Mouse (Mus musculus) embryonic facial prominence, embryonic 13.5 days (tissue): ENCODE measurements around the gene Ccnj. TPM values are rescaled to one million over a fixed set of nuclear protein-coding genes. Genes with fewer than 3 reads are reported as not detected.

Experiments
- ATAC-seq: fragments of 200-750 bp; cut with Nextera tagmentation; 2 replicates; pipeline ENCODE4 v1.8.0; 2017; ENCODE audit warnings: low read depth; ENCODE audit not compliant: insufficient number of reproducible peaks, insufficient read depth, low FRiP score, low TSS enrichment
- H3K27ac ChIP-seq: fragments of 300-500 bp; sonication (generic); 2 replicates; pipeline ENCODE4 v1.5.1; 2015; ENCODE audit warnings: moderate library complexity, mild to moderate bottlenecking, inconsistent platforms
- H3K27me3 ChIP-seq: fragments of 300-500 bp; sonication (generic); 2 replicates; pipeline ENCODE4 v1.6.1; 2015; ENCODE audit warnings: mild to moderate bottlenecking, inconsistent platforms
- H3K36me3 ChIP-seq: fragments of 300-500 bp; sonication (generic); 2 replicates; pipeline ENCODE4 v1.6.1; 2015; ENCODE audit warnings: mild to moderate bottlenecking, inconsistent platforms
- H3K4me1 ChIP-seq: fragments of 300-500 bp; sonication (generic); 2 replicates; pipeline ENCODE4 v1.6.1; 2015; ENCODE audit warnings: inconsistent platforms
- H3K4me2 ChIP-seq: fragments of 300-500 bp; sonication (generic); 2 replicates; pipeline ENCODE4 v1.6.1; 2015; ENCODE audit warnings: moderate library complexity, mild to moderate bottlenecking, inconsistent platforms
- H3K4me3 ChIP-seq: fragments of 300-500 bp; sonication (generic); 2 replicates; pipeline ENCODE4 v1.5.1; 2015; ENCODE audit warnings: mild to moderate bottlenecking, inconsistent platforms
- H3K9ac ChIP-seq: fragments of 300-500 bp; sonication (generic); 2 replicates; pipeline ENCODE4 v1.6.1; 2015; ENCODE audit warnings: mild to moderate bottlenecking, inconsistent platforms
- H3K9me3 ChIP-seq: fragments of 300-500 bp; sonication (generic); 2 replicates; pipeline ENCODE4 v1.6.1; 2016; ENCODE audit warnings: inconsistent platforms
- WGBS: fragments of 180-500 bp; shearing (Covaris S2); methylation state at CpG from one replicate; pipeline ENCODE4 v1.1.7; 2015; ENCODE audit warnings: mixed read lengths; 5-methylcytosine and 5-hydroxymethylcytosine counted together
- polyA plus RNA-seq: library from polyadenylated mRNA; unstranded; fragments of >200 nt; fragmentation: Nextera tagmentation; extraction: Ambion mirVana; gene quantifications from 2 replicates; pipeline ENCODE4 v1.2.1, GENCODE M21; 2015

Ccnj gene
- 14.4 and 18.4 TPM in 2 replicates for polyA plus RNA-seq

DNA sequence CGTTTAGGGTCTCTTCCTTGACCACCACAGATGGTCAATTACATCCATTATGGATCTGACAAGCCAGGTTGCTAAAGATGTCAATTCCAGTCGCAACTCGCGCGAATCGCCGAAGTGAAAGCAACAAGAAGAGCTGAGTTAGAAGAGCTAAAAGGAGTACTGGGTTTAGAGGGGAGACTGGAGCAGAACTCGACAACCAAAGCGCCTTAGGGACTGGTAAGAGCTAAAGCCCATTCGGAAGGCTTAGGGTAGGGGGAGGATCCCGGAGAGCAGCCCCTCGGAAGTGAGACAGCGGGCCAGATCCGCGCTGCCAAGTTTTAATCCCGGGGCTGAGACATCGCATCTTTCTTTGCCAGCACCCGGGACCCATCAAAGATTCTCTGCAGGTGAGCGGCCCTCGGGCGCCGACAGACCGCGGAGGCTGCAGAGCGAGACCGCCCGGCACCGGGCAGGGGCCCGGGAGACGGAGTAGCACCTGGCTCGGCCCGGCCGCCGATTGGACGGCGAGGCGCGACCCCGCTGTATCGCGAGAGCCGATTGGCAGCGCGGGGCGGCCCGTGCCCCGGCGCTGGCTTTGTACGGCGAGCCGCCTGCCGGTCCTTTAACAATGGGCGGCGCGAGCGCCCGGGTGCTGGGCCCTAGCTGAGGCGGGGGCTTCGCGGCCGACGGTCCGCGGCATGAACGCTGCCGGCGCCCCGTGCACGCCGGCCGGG is at the start of gene Ccnj:
Gene Ccnj (plus strand): TSS at position 577 of the 713 bp plus-strand sequence.
- peak within 1 kb of the TSS; percentile 93 for H3K27ac ChIP-seq
- no peaks in the 10 kb centered on the region for H3K36me3 ChIP-seq
- under 1% methylated on average over 58 of the region's 71 CpGs for WGBS
- peak within 1 kb of the TSS; percentile 97 for H3K9ac ChIP-seq
- H3K4me3 ChIP-seq = peak within 1 kb of the TSS; percentile 86
- no peaks in the 10 kb centered on the region for H3K27me3 ChIP-seq
- no peaks in the 10 kb centered on the region for H3K9me3 ChIP-seq
- ATAC-seq = peak; percentile 97
- peak within 1 kb of the TSS; percentile 80 for H3K4me2 ChIP-seq
- peaks cover 34% of the 10 kb centered on the region for H3K4me1 ChIP-seq

DNA sequence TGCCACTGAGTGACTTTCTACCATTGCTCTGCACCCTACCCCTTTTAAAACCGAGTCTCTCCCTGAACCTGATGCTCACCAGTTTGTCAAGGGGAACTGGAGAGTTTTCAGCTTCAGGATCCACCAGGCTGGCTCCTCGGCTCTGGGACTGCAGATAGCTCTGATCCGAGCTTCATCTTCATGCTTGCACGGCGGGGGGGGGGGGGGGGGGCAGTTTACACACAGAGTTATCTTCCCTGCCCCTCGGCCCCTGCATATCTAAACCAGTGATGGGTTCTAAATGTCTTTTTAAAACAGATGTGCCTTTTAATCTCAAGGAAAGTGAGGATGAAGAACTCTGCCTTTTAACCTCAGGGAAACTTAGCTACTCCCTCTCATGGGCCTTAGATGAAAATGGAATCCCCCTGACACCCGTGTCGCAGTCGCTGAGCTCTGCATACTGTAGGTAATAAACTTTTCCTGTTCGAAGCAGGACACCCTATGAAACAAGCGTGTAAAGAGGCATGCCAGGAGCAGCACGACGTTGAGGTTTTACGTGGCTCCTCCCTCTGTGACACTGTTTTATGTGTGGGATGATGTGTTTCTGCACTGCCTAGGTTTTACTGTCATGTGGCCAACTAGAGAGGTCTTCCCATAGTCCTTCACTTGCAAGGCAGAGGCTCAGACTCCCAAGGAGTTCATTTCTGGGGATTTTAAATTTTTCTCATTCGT is 42.9 kb upstream of the Ccnj start:
- no peaks in the 10 kb centered on the region for H3K27me3 ChIP-seq
- no peak overlapping the region for H3K9ac ChIP-seq
- H3K36me3 ChIP-seq = no peaks in the 10 kb centered on the region
- no peak overlapping the region for H3K4me3 ChIP-seq
- no peak for ATAC-seq
- H3K4me2 ChIP-seq = no peak overlapping the region
- H3K27ac ChIP-seq = no peak overlapping the region
- 68% methylated on average over 15 of the region's 15 CpGs for WGBS
- no peaks in the 10 kb centered on the region for H3K4me1 ChIP-seq
- H3K9me3 ChIP-seq = no peaks in the 10 kb centered on the region

DNA sequence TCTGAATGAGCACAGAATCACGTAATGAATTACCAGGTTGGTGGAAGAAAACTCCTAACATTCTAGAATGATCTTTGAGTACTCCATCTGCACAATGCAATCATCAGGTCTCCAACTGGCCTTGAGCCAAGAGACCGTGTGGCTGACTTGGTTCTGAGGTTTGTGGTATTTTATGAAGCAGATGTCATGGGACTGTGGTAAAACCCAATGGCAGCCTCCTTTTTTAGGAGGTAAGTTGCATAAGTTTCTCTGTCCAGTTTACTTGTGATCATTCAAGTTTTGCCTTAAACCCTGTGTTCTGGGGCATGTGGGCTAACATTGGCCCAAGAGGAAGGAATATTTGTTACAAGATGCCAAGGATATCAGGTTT is 42.4 kb upstream of the Ccnj start:
- no peaks in the 10 kb centered on the region for H3K27me3 ChIP-seq
- H3K9me3 ChIP-seq = no peaks in the 10 kb centered on the region
- H3K4me3 ChIP-seq = no peak overlapping the region
- no peaks in the 10 kb centered on the region for H3K4me1 ChIP-seq
- H3K36me3 ChIP-seq = no peaks in the 10 kb centered on the region
- 75% methylated on average over 2 of the region's 2 CpGs for WGBS
- H3K27ac ChIP-seq = no peak overlapping the region
- no peak overlapping the region for H3K4me2 ChIP-seq
- no peak for ATAC-seq
- no peak overlapping the region for H3K9ac ChIP-seq

DNA sequence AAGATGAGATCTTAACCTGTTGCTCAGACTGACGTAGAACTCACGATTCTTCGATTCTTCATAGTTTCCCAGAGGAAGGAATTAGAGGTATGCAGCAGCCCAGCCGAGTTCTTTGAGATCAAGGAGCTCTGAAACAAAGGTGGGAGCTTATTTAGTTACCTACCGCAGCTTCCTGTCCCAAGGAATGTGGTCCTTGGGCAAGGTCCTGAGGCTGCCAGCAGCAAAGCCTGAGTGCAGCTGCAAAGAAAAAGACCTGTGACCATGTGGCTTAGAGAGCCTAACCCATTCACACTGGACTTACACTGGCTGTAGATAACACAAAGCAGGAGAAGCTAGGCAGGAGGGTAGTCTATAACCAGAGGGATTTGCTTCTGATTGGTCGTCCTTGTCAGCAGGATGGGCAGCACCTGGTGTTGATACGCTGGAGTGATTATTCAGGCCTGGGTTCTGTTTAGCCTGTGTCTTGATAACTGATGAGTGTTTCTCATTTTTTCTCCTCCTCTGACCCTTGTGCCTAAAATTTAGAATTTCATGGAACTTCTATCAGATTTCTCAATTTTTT is 25.8 kb upstream of the Ccnj start:
- Histone ChIP-seq H3K27me3 (no peaks in the 10 kb centered on the region), H3K4me1 (0 out of 2 replicates have a peak, but pooled peaks cover 6% of the 10 kb centered on the region), H3K9ac (no peak overlapping the region), H3K9me3 (no peaks in the 10 kb centered on the region), H3K4me2 (no peak overlapping the region), H3K36me3 (no peaks in the 10 kb centered on the region), H3K27ac (no peak overlapping the region), H3K4me3 (no peak overlapping the region)
- no peak for ATAC-seq
- WGBS = 24% methylated on average over 7 of the region's 7 CpGs

DNA sequence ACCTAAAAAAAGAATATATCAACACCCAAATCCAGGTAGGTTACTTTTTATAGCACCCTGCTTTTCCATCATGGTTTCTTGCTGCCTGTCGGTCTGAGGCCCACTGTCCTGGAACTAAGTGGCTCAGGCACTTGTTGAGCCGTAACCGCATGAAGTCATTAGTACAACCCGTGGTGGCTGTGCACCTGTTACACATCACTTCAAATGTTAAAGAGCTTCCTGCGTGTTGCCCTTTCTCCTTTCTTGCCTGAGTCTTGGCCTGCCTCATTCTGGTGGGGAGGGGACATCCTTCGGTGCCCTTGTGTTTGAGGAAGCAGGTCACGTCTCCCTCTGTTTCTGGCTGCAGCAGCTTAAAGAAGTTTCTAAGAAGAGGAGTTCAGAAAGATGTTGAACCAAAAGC is 21.2 kb upstream of the Ccnj start:
- Histone ChIP-seq H3K4me3 (no peak overlapping the region), H3K4me1 (0 out of 2 replicates have a peak, but pooled peaks cover 6% of the 10 kb centered on the region), H3K27me3 (no peaks in the 10 kb centered on the region), H3K27ac (no peak overlapping the region), H3K9ac (no peak overlapping the region), H3K9me3 (no peaks in the 10 kb centered on the region), H3K36me3 (no peaks in the 10 kb centered on the region), H3K4me2 (no peak overlapping the region)
- no peak for ATAC-seq
- 79% methylated on average over 7 of the region's 7 CpGs for WGBS

DNA sequence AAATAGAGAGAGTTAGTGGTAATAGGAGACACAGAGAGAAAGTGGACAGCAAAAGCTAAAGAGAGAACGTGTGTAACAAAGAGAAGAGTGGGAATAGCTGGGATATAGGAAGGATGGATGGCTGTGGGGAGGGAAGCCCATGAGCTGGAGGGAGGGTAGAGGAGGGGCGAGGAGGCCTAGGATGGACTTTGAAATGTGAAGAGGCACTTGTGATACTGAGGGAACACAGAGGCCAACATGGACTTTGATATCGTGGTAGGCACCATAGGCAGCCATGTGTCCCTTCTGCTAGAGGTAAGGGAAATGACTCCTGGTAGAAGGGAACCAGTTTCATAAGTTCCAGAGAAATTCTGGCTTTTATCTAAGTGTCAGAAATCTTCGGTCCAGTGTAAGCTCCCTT is 19.2 kb upstream of the Ccnj start:
- ATAC-seq = no peak
- no peaks in the 10 kb centered on the region for H3K36me3 ChIP-seq
- WGBS = 81% methylated on average over 4 of the region's 4 CpGs

DNA sequence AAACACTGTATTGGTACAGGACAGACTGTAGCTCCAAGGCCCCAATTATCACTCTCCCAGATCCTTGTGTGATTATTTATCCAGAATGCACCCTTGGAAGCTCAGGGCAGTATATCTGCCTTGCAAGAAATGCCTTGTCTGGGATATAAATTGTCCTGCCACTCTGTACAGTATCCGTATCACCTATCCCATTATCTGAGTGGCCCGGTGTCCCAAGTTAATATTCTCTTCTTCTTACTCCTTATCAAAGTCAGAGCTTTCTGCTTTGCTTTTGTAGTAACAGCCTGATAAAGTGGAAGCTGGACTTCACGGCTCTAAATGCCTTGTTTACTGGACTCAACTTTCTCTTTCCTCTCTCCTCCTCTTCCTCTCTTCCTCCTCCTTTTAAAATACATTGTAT is 18.3 kb upstream of the Ccnj start:
- no peaks in the 10 kb centered on the region for H3K36me3 ChIP-seq
- H3K4me1 ChIP-seq = no peaks in the 10 kb centered on the region
- ATAC-seq = no peak
- H3K4me2 ChIP-seq = no peak overlapping the region
- H3K9me3 ChIP-seq = no peaks in the 10 kb centered on the region
- no peaks in the 10 kb centered on the region for H3K27me3 ChIP-seq
- H3K4me3 ChIP-seq = no peak overlapping the region
- 78% methylated on average over 3 of the region's 3 CpGs for WGBS
- no peak overlapping the region for H3K9ac ChIP-seq
- no peak overlapping the region for H3K27ac ChIP-seq

More for the DNA sequence above, 19.2 kb upstream of the Ccnj start:
- Histone ChIP-seq H3K27me3 (no peaks in the 10 kb centered on the region), H3K4me2 (no peak overlapping the region), H3K27ac (no peak overlapping the region), H3K9me3 (no peaks in the 10 kb centered on the region), H3K4me3 (no peak overlapping the region), H3K9ac (no peak overlapping the region), H3K4me1 (no peaks in the 10 kb centered on the region)

DNA sequence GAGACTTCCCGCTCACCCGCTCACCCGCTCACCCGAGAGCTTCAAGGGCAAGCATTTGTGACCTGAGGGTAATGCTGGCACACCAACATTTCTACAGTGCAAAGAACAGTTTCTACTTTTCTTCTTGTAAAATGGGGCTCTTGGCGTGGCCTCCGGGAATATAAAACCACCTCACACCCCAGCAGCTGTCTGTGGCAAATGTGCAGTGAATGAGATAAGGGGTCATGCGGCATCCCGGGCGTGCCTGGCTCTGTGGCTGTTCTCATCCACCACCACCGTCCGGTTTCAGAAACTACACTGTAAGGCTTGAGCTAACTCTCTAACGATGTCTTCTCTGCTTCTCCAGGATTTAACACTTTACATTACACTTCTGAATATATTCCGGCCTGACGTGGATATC is 17.7 kb upstream of the Ccnj start:
- H3K9ac ChIP-seq = no peak overlapping the region

DNA sequence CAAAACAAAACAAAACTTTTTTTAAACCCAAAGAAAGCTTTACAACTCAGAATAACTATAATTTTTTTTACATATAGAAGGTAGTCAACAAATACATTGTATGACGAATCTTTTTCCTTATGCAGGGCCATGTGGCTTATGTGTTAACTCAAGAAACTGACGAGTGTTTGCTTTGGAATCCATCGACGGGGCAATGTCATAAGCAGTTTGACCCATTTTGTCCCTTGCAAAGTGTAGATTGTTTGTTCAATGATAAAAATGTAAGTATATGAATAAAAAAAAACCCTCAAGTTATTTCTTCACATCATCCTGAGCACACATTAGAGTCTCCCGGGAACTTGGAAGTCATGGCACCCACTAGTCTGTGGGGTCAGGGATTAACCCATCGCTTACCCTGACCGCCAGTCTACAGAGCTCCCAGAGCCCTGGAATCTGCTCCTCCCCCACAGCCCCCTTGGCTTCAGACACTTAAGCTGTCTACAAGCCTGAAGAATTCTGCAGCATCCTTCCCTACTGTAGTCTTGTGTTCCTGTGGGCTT is 15.4 kb upstream of the Ccnj start:
- Histone ChIP-seq H3K4me2 (no peak overlapping the region), H3K27ac (no peak overlapping the region), H3K9me3 (no peaks in the 10 kb centered on the region), H3K4me3 (no peak overlapping the region), H3K27me3 (no peaks in the 10 kb centered on the region), H3K4me1 (no peaks in the 10 kb centered on the region), H3K36me3 (no peaks in the 10 kb centered on the region), H3K9ac (no peak overlapping the region)
- 84% methylated on average over 7 of the region's 7 CpGs for WGBS
- ATAC-seq = no peak

More for the DNA sequence above, 17.7 kb upstream of the Ccnj start:
- Histone ChIP-seq H3K36me3 (no peaks in the 10 kb centered on the region), H3K9me3 (no peaks in the 10 kb centered on the region), H3K4me2 (no peak overlapping the region), H3K4me1 (no peaks in the 10 kb centered on the region), H3K4me3 (no peak overlapping the region), H3K27me3 (no peaks in the 10 kb centered on the region), H3K27ac (no peak overlapping the region)
- 77% methylated on average over 14 of the region's 14 CpGs for whole genome bisulfite sequencing
- no peak for ATAC-seq

DNA sequence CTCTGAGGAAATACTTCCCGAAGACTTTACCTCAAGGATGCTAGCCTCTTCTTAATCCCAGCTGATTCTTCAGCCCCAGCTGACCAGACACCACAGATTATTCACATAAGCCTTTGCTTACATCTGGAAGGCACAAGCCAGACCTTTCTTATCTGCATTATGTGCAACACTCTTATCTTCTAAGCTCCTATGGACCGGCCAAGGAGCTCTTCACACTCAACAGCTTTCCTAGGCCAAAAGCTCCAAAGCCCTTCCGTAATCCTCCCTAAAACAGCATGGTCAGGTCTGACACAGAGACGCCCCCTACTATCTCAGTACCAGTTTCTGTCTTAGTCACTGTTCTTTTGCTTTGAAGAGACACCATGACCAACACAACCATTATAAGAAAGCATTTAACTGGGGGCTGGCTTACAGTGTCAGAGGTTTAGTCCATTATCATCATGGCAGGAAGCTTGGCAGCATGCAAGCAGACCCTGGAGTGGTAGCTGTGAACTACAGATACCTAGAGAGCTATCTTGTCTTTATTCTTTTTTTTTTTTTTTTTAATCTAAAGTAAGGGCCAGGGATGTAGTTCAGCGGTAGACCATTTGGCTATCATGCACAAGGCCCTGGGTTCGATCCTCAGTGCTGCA is 13.1 kb upstream of the Ccnj start:
- H3K9me3 ChIP-seq = no peaks in the 10 kb centered on the region
- no peak overlapping the region for H3K27ac ChIP-seq
- WGBS = 88% methylated on average over 6 of the region's 6 CpGs
- no peak overlapping the region for H3K4me2 ChIP-seq
- H3K9ac ChIP-seq = no peak overlapping the region
- H3K36me3 ChIP-seq = no peaks in the 10 kb centered on the region
- no peak for ATAC-seq
- no peaks in the 10 kb centered on the region for H3K4me1 ChIP-seq
- no peaks in the 10 kb centered on the region for H3K27me3 ChIP-seq
- H3K4me3 ChIP-seq = no peak overlapping the region

DNA sequence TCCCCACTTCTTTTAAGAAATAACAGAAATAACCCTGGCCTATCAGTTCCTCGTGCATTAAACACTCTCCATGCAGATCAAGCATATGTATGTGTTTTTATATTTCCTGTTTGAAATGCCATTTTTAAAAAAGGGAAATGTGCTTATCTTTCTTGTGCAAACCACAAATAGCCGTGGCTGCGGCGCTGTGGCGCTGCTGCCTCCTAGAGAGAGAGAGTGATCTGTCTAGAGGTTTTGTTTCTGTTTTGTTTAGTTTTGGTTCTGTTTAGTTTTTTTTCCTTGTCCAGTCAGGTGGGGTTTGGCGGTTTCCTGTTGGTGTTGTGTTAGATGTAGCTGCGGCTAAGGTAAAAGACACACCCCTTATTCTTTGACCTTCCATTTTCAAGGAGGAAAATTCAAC is 12.3 kb upstream of the Ccnj start:
- no peaks in the 10 kb centered on the region for H3K9me3 ChIP-seq
- no peaks in the 10 kb centered on the region for H3K36me3 ChIP-seq
- H3K4me3 ChIP-seq = no peak overlapping the region
- no peak overlapping the region for H3K9ac ChIP-seq
- H3K4me2 ChIP-seq = no peak overlapping the region
- H3K27ac ChIP-seq = no peak overlapping the region
- 58% methylated on average over 7 of the region's 7 CpGs for WGBS
- H3K4me1 ChIP-seq = no peaks in the 10 kb centered on the region
- H3K27me3 ChIP-seq = no peaks in the 10 kb centered on the region
- ATAC-seq = no peak
